Mouse (Mus musculus): ENCODE results near the gene Atox1.

Atox1 gene
- long read RNA-seq, experiment 1, transcript Atox1-201 (4 exons, 541 nt), result major isoform, 565 of 596 reads
- long read RNA-seq, experiment 1, partial matches to known transcripts, result 5 of 596 reads
- long read RNA-seq, experiment 1, other reads (novel, unspliced or antisense), result 25 of 596 reads
- long read RNA-seq, experiment 2, transcript Atox1-201 (4 exons, 541 nt), result major isoform, 265 of 274 reads
- long read RNA-seq, experiment 2, partial matches to known transcripts, result 0 of 274 reads
- long read RNA-seq, experiment 2, other reads (novel, unspliced or antisense), result 8 of 274 reads

DNA sequence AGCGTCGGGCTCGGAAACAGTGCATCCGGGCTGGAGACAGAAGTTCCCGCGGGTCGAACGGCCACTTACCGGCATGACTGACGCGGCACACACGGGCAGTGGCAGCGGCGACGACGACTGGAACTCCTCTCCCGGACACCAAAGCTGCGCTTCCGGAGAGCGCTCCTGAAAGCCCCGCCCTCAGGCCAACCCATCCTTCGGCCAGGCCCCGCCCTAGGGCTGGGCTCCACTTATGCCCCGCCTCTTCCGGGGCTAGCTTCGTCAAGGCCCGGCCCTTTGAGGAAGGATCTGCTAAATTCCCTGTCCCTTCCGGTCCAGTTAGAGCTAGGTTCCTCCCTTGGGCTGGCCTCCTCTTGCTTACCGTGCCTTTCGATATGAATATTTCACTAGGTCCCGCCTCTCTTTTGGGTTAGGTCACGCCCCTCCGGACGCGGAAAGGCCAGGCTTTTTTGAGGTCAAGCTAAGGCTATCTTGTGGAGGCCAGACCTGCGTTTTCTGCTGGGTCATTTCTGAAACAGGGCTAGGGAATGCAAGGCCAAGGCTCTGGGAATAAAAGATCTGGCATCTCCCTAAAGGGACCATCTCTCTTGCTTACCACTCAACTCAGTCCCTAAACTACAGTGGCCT lies at the start of gene Atox1:
Atox1 (minus strand) TSS at position 221 of the 627 bp plus-strand sequence.
- intact Hi-C loops (cut with DNase I), result no loop called here

DNA sequence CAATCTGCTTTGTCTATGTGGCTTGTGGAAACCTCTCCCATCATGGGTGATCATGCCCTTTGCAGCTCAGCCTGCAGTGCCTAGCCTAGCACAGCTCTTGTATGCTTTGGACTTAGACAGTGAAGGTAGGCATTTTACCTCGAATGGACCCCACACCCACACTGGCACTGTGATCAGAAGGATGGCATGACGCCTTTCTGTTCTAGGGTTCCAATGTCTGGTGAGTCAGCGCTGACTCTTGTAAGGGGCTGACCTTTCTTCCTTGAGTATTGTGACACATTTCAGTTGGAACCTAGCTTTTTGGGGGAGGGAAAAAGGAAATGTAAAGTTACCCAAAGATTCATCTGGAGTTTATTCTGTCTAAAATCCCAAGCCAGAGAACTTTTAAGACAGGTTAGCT lies 44.4 kb upstream of the Atox1 start:
- intact Hi-C loops (cut with DNase I), result no loop called here

DNA sequence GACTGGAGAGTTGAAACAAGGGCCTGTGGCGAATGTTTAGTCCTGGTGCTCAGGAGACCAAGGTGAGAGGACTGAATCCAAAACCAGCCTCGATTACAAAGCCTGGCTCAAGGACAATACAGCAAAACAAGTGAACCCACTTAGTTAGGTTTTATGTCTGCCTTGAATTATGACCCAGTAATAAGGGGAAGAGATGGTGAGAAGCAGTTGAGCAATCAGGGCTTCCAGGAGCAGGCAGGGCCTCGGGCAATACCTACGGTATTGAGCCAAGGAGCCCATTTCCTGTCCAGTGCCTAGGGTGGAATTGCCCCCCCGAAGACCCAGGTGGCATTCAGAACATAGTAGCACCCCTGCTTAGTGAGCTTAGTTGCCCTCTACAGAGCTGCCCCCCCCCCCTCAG lies 41.8 kb upstream of the Atox1 start:
- intact Hi-C loops (cut with DNase I), result no loop called here

DNA sequence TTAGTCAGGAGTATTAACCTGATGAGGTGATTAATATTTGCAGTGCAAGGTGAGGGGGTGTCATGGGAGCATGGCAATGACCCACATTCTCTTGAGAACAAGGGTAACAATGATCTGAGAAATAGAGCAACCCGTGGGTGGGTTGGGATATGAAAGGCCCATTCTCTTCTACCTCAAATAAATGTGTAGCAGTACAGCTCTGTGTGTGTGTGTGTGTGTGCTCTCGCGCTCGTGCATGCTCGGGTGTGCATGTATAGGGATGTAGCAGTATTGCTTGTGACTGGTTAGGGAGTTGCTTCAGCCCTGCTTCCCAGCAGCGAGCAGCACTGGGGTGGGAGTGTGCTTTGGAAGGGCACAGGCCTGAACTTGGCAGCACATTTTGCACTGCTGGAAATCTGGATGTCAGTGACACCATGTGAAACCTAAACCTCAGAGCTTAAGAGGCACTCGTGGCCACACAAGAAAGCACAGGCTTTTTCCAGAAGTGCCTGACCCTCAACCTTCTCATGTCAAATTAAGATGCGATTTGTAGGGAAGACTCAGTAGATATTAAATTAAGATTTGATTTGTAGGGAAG lies 41.0 kb upstream of the Atox1 start:
- intact Hi-C loops (cut with DNase I), result no loop called here

DNA sequence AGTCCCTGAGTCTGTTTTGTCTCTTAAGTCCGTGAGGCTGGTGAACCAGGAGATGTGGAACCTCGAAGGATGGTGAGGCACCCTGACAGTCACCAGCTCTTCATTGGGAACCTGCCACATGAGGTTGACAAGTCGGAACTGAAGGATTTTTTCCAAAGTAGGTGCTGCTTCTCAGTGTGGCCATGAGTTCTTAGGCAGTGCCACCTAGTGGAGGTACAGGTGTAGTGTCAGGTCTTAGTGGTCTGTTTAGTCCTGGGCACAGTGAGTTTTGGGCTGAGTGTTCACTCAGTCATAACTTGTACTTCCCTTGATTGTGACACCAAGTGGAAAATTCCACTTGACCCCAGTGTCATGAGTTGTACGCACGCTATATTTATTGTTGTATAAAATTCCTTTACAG lies 36.8 kb upstream of the Atox1 start:
- intact Hi-C loops (cut with DNase I), result no loop called here

DNA sequence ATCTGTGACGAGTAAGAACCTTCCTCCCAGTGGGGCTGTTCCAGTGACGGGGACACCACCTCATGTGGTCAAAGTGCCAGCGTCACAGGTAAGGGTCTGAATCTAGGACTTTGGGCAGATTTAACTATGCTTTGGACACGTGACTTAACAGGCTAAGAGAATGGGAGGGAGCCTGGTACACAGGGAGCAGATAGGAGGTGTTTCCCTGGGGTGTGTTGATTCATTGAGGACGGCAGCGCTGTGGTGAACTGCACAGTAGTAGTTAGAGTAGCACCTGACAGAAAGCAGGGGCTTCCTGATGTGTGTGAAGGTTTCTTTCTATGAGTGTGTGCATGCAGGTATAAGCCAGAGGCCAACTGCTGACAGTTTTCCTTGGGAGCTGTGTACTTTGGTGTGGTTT lies 35.1 kb upstream of the Atox1 start:
- intact Hi-C loops (cut with DNase I), result no loop called here

DNA sequence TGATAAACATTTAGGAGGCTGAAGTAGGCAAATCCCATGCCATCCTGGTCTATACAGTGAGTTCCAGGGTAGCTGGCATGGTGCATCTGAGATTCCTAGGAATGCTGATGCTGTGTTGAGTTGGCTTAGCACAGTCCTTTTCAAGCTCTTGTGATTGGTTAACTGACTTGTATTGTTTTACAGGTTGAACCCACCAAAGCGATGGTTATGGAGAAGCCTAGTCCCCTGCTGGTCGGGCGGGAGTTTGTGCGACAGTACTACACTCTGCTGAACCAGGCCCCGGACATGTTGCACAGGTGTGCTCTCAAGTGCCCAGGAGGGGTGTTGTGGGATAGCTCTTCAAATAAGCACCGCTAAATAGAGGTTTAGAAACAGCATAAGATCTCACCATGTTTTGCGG lies 24.4 kb upstream of the Atox1 start:
- intact Hi-C loops (cut with DNase I), result no loop called here

DNA sequence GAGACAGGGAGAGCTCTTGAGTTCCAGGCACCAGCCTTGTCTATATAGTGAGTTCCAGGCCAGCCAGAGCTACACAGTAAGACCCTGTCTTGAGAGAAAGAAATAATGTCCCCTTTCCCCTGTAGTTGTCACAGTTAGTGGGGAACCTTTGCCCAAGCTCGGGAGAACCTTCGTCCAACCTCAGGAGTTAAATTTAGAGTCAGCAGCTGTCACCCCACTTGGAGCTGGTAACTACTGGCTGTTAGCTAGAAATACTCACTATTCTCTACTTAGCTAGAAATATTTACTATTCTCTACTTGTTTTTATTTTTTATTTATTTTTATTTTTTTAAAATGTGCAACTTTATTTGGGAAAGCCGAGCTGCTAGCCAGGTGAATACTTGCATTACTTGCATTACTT lies 12.2 kb upstream of the Atox1 start:
- intact Hi-C loops (cut with DNase I), result no loop called here

DNA sequence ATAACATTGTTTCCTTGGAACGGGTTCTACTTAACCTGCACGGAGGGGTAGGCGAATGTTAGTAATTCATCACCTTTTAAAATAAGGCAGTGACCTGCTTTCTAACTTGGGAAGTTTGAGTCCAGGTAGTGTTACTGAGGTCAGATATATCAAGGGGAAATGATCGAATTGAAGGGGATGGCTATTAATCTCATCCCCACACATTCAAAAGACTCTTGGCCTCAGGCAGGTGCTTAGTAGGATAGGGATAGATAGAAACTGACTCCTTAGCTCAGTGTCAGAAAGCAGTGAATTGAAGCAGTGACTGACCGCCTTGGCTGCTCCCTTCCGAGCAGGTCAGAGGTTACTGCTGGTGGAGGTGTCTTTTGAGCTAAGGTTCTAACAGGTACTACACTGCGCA lies 10.4 kb upstream of the Atox1 start:
- intact Hi-C loops (cut with DNase I), result no loop called here

DNA sequence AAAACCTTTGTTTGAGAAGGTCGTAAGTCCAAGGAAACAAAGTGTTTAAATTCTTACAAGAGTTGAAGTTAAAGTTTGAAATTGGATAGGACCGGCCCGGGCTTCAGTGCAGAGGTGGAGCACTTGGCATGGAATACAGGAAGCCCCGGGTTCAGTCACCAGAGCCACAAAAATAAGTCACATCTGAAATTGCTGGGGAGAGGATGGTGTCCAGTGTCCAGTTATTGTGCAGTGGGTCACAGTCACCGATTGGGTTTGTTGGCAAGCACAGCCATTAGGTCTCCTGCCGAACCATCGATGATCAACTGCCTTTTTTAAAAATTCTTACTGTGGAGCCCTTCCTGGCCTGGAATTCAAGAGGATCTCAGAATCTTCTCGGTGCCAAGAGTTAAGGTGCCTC lies 9.7 kb upstream of the Atox1 start:
- intact Hi-C loops (cut with DNase I), result no loop called here

DNA sequence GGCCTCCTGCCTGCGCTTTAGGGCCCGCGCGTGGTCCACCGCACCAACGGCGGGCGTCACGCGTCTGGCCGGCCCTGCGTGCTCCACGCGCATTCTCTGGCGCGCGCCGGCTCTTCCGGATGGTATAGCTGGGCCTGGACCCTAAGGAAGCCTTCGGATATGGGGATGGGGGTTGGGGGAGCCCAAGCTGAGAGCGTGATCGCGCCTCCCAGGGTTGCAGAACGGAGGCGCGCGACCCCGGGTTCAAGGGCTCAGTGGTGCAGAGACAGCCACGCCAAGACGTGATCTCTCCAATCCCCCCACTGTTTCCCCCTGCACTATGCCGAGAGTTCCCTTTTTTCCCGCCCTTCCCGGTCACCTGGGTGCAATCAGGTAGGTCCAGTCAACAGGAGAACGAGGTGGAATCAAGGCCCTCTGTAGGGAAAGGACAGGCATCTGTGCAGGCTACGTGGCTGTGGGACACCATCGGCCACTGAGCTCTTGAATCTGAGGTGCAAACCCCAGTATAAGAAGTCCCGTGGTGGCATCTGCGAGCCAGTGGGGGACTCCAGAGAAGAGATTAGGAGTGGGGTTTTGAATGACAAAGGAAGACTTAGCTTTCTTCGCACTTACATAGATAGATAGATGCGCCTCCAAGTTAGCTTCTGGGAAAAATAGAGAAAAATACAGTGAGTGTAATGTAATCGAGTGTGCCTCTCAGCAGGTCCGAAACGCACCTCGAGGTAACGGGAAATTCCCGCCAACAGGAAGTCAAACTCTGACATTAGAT lies 9.1 kb upstream of the Atox1 start:
- intact Hi-C loops (cut with DNase I), result no loop called here

DNA sequence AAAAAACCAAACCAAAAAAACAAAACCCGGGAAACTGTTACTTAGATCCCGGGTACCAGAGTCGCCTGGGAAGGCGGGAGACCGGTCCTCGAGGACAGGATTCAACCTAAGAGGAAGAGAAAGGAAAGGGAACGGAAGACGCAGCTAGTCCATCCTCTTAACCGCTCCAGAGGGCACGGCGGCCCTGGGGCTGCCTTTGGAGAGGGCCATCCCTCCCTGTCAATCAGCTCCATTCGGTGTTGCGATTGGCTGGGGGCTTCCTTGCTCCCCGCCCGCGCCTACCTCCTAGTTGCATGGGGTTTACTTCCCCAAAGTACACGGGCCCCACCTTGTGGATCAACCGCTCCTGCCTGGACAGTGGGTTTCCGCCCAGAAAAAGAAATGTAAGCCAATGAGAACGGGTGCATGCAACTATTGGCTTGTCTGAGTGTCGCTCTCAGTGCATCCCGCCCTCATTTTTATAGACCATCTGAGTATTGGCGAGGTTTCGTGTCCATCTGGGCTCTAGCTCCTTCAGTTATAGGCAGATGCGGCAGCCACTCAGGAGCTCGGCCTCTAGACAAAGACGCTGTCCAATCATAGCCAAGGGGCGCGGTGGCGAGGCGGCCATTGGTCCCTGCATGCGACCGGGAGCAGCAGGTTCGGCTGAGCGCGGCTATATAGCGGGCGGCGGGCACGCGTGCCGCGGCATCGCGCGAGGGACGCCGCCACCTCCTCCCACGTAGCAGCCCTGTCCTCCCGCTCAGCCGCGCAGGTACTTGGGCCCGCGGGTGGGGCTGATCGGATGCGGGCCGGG lies 8.2 kb upstream of the Atox1 start, which contains the start of gene G3bp1:
G3bp1 (plus strand) TSS at position 638 of the 796 bp plus-strand sequence.
- intact Hi-C loops (cut with DNase I), result no loop called here

DNA sequence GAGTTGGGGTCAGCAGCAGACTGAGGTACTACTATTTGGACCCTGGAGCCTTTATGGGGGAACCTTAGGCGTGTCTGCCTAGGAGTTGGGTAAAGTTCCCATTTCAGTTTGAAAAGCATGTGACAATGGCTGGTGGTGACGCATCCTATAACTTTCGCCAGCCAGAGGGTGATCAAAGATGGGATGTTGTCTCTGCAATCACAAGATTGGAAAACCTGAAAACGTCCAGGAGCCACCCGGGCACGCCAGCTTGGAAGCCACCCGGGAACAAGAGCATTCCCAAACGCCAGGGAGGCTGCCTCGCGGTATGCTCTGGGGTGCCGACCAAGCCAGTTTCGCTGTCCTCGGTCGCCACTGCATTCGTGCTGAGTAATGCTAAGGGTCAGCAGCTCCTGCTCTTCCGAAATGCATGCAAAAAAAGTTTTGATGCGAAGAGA lies 7.6 kb upstream of the Atox1 start:
- intact Hi-C loops (cut with DNase I), result no loop called here

DNA sequence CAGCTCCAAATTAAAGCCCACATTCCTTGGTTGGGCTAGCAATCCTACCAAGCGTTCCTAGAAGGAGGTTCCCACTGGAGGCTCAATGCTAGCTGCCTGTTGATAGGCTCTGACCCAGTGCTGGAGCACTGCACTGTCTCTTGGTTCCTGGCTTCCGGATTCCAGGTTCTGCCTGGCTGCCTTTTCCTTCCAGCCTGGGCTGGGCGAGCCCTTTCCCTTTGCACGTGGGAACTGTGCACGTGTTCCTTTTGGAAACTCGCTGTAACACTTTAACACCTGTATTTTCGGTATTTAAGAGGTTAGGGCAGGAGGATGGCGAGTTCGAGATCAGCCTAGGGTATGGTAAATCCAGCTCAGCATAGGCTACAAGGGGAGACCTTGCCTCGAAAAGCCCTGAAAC lies 7.0 kb upstream of the Atox1 start:
- intact Hi-C loops (cut with DNase I), result no loop called here

DNA sequence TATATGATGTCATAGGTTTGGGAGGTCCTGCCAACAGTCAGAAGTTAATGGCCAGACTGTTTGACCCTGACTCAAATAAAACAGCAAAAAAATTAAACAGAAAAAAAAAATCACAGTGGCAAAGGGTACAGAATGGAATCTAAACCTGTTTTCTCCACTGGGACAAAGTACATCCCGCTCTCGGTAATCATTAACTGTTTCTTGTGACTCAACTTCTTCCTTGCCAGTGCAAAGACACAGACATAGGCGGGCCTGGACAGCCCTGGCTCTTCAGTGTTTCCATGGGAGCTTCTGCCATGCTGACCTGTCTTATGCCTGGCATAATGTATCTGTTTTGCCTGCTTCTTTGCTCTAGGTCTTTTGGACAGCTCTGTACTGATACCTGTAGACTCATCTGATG lies 4.1 kb upstream of the Atox1 start:
- intact Hi-C loops (cut with DNase I), result no loop called here

DNA sequence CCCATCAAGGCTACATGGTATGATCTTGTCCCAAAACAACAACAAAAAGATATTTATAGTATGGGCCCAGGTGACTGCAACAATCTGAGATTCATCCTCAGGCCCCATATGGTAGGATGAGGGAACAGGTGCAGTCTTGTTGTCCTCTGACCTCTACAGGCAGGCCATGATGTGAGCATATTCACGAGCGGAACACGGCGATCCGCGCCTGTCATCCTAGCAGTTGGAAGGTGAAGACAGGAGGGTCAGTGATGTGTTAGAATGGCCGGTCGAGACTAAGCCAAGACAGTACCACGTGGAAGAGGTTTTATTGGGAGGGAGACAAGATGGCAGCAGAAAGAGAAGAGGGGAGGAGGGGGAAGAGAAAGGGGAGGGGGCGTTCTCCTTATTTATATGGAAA lies 3.7 kb upstream of the Atox1 start:
- intact Hi-C loops (cut with DNase I), result no loop called here

DNA sequence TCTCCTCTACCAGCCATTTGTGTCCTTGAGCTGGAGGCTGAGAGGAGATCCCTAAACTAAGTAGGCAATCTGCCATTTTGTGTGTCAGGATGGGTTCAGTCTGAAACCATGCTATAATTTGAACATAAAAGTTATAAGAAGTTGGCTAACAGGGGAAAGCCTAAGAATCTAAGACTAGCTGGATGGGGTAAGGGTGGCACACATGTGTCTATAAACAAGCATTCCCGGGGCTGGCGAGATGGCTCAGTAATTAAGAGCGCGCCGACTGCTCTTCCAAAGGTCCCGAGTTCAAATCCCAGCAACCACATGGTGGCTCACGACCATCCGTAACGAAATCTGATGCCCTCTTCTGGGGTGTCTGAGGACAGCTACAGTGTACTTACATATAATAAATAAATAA lies 1.1 kb upstream of the Atox1 start:
- intact Hi-C loops (cut with DNase I), result no loop called here

DNA sequence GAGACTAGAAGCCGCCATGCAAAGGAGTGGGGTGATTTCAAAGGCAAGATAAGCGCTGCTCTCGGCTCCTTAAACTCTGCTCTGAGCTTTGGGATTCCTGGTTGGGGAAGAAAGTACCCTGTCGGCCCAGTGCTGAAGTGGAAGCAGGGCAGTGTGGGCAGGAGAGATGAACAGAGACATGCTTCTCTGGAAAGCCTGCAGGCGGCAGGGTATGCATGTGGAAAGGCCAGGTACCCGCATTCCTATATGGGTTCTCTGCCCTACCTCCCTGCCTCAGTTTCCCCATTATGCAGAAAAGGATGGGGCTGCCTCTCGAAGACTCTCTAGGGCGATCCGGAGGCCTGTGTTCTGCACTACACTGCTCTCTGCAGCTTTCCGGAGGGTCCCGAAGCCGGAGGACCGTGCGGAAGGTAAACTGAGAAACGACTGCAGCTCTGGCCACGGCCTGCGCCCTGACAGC lies 450 bp downstream of the Atox1 start:
- intact Hi-C loops (cut with DNase I), result no loop called here

DNA sequence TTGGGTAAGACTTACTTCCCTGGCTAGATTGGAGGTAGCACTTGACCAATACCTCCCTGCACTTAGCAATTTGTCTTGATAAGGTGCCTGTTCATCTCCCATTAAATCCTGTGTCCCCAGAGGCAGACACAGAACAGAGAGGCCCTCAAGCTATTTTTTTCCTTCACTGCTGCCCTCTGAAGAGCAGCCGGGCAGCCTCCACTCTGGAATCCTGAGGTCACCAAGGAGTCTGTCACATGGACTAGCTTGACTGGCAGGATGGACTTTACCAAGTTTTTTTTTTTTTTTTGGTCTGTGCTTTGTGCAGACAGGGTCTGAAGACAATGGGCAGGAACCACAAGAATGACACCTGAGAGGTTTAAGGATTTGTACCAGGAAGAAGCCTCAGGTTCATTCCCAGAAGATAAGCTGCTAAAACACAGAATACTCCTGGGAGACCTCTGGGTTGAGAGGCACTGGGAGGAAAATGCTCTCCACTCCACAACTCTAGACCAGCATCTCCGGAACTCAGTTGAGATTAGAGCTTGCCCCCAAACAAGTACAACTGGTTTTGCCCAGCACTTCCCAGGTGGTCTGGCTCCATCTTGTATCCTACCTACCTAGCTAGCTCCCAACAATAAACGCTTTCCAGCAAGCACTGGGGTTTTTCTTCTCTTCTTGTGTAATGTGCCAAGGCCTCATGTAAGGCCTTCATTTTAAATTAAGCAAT lies 1.0 kb downstream of the Atox1 start:
- intact Hi-C loops (cut with DNase I), result no loop called here

DNA sequence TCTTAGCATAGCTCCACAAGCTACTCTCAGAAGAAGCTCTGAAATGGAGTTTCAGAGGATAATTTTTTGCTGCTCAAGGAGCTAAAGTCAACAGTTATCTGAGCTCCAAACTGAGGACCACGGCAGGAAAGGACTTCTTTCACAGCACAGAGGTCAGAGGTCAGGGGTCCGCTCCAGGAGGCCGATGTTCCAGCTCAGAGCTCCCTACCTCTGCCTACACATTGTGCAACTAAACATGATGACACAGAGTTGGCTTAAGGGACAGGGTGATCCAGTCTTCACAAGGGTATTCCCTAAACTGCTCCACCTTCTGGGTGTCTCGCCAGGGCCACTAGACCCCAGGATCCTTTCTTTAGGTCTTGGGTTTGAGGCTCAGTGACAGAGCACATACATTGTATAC lies 2.5 kb downstream of the Atox1 start:
- intact Hi-C loops (cut with DNase I), result no loop called here

DNA sequence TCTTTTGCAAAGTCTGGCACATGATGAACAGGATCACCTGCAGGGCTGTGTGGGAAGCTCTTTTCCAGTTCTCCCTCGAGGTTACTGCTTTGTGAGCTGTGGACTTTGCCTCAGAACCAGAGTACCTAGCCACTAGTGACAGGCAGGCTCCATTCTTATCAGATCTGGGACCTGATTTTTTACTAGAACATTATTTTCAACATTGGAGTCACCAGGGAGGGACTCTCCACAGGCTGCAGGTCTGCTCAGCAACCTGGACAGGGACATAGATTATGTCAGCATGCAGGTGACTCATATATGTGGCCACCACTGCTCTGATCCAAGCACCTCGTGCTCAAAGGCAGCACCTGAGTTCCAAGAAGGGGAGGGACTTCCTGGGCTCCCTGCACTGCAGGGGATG lies 5.9 kb downstream of the Atox1 start:
- intact Hi-C loops (cut with DNase I), result no loop called here
